Mouse (Mus musculus): ENCODE results near the gene Ror1. TPM values are rescaled to one million over a fixed set of nuclear protein-coding genes. Genes with fewer than 3 reads are reported as not detected.

The Ror1 gene
- total RNA-seq, 1 experiment from 2014 or later: not detected

Other genes with a start within 250 kb of the Ror1 start
- gene Pgm1, start 166.4 kb upstream of the Ror1 start, total RNA-seq (2017): 14.1 and 14.2 TPM in 2 replicates
- gene Itgb3bp, start 166.0 kb upstream of the Ror1 start, total RNA-seq (2017): 5.5 and 6.4 TPM in 2 replicates